Mouse (Mus musculus) thymus, adult 2 months (tissue): ENCODE measurements around the gene Ufc1.

Experiments used
- CTCF ChIP-seq: fragments of 200-500 bp; IDR thresholded peaks from 2 replicates; pipeline ENCODE4 v1.5.1; 2012; ENCODE audit warnings: mild to moderate bottlenecking, control low read depth, low read length, moderate library complexity, borderline replicate concordance; ENCODE audit not compliant: control insufficient read depth, poor library complexity, insufficient read depth; ENCODE audit errors: extremely low read depth
- POLR2A ChIP-seq: fragments of 200-500 bp; IDR thresholded peaks from 2 replicates; pipeline ENCODE4 v1.6.1; 2012; ENCODE audit warnings: mild to moderate bottlenecking, low read length, control low read depth, moderate library complexity; ENCODE audit not compliant: control insufficient read depth, poor library complexity, insufficient read depth; ENCODE audit errors: extremely low read depth

- TF ChIP-seq CTCF (no peak), POLR2A (no peak)
Measured at GRCm38 (mm10) chr1:171270573-171270900, 24.3 kb downstream of the Ufc1 start.
